In genomic region chr11:62280675-62281600, GRCm38 (mm10) we compare ENCODE assay signal across 1 mouse cellular context.
A peak's percentile ranks its signal among the peaks of the same experiment; 100 is the strongest.
TF ChIP-seq lines count a peak whose summit lies in the region.

Gene Zswim7, minus strand, starts transcription at chr11:62281375.
Gene Ttc19, plus strand, starts transcription at chr11:62281473.

TF ChIP-seq in CH12.LX, 34 proteins besides CTCF, POLR2A, EP300 and RAD21 (continued from another document):
- TF ChIP-seq CHD2 (IDR thresholded peaks at IDR 0.05; ENCODE audit: low read length) (peak; percentile 62; the same call in 1 of the 2 replicates), CHD1 (IDR thresholded peaks at IDR 0.05; ENCODE audit: low read depth, low read length) (peak; percentile 69; the same call in 1 of the 2 replicates), USF2 (conservative IDR thresholded peaks at IDR 0.05; ENCODE audit: low read depth, low read length) (no peak), ZMIZ1 (IDR thresholded peaks at IDR 0.05; ENCODE audit: low read depth, low read length) (peak; percentile 96), POLR2AphosphoS2 (IDR thresholded peaks at IDR 0.05; ENCODE audit: low read depth, low read length) (peak; percentile 95), PAX5 (IDR thresholded peaks at IDR 0.05; ENCODE audit: low read length) (no peak), RCOR1 (conservative IDR thresholded peaks at IDR 0.05; ENCODE audit: low read depth, low read length) (peak; percentile 81; the same call in 1 of the 2 replicates), SMC3 (IDR thresholded peaks at IDR 0.05; ENCODE audit: low read depth, low read length) (peak; percentile 88), ZKSCAN1 (IDR thresholded peaks at IDR 0.05; ENCODE audit: borderline replicate concordance, low read depth, low read length) (no peak), GABPA (IDR thresholded peaks at IDR 0.05; ENCODE audit: insufficient replicate concordance, low read depth, low read length) (no peak), NELFE (IDR thresholded peaks at IDR 0.05; ENCODE audit: low read depth, low read length) (peak; percentile 97), BHLHE40 (IDR thresholded peaks at IDR 0.05; ENCODE audit: low read depth, low read length) (peak; percentile 65; the same call in 1 of the 2 replicates), KAT2A (IDR thresholded peaks at IDR 0.05; ENCODE audit: insufficient replicate concordance, low read length) (0 out of 2 replicates have a peak, but pooled peaks have one; percentile 68), ZNF384 (IDR thresholded peaks at IDR 0.05; ENCODE audit: low read depth, low read length) (peak; percentile 95), TCF12 (IDR thresholded peaks at IDR 0.05; ENCODE audit: low read depth, low read length) (peak; percentile 92), MYC (IDR thresholded peaks at IDR 0.05; ENCODE audit: low read depth, low read length) (peak; percentile 26), ELF1 (IDR thresholded peaks at IDR 0.05; ENCODE audit: low read depth, low read length) (no peak; the same call in 1 of the 2 replicates), E2F4 (IDR thresholded peaks at IDR 0.05; ENCODE audit: insufficient replicate concordance, low read depth, low read length) (0 out of 2 replicates have a peak, but pooled peaks have one; percentile 10), HCFC1 (IDR thresholded peaks at IDR 0.05; ENCODE audit: low read depth, low read length) (peak; percentile 68), USF1 (IDR thresholded peaks at IDR 0.05; ENCODE audit: low read depth, low read length) (no peak)
